Mouse (Mus musculus): ENCODE measurements around the gene Fbln1.

Gene Fbln1

DNA sequence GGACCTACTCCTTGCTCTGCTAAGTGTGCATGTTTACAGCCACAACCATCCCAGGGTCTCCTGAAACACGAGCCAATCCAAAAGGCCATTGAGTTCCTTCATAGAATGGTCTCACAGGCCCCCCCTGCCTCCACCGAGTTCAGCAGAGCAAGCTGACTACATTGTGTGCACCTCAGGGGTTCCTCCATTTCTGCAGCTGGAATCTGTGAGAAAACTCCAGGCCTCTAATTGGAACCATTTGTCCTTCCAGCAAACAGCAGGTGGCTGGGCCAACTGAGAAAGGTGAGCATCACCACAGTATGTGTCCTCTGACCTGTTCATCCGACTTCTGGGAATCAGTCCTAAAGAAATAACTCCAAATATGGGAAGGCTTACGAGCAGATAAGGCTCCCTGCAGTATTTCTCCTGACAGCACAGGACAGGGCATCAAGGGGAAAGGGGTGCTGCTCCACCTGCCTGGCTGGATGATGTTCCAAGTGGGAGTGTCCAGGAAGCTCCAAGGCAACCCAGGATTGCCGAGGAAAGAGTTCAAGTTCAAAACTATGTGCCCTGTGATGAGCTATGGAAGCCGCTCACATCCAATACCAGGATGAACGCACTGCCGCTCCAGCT lies 17.5 kb upstream of the Fbln1 start:
- Histone ChIP-seq H3K27me3 (ENCODE audit: insufficient read depth, low read length) (peaks cover 20% of the 10 kb centered on the region), H3K9me3 (ENCODE audit: low read length) (no peaks in the 10 kb centered on the region), H3K36me3 (ENCODE audit: insufficient read depth, low read length) (no peaks in the 10 kb centered on the region), H3K4me1 (replicated peaks; ENCODE audit: low read depth, low read length) (no peaks in the 10 kb centered on the region), H3K4me3 (replicated peaks; ENCODE audit: low read length) (no peak overlapping the region)
- TF ChIP-seq CTCF (conservative IDR thresholded peaks at IDR 0.05; ENCODE audit: low read length) (no peak), POU5F1 (IDR thresholded peaks at IDR 0.05; ENCODE audit: borderline replicate concordance, low read length) (no peak), NANOG (IDR thresholded peaks at IDR 0.05; ENCODE audit: borderline replicate concordance, low read length) (no peak)

DNA sequence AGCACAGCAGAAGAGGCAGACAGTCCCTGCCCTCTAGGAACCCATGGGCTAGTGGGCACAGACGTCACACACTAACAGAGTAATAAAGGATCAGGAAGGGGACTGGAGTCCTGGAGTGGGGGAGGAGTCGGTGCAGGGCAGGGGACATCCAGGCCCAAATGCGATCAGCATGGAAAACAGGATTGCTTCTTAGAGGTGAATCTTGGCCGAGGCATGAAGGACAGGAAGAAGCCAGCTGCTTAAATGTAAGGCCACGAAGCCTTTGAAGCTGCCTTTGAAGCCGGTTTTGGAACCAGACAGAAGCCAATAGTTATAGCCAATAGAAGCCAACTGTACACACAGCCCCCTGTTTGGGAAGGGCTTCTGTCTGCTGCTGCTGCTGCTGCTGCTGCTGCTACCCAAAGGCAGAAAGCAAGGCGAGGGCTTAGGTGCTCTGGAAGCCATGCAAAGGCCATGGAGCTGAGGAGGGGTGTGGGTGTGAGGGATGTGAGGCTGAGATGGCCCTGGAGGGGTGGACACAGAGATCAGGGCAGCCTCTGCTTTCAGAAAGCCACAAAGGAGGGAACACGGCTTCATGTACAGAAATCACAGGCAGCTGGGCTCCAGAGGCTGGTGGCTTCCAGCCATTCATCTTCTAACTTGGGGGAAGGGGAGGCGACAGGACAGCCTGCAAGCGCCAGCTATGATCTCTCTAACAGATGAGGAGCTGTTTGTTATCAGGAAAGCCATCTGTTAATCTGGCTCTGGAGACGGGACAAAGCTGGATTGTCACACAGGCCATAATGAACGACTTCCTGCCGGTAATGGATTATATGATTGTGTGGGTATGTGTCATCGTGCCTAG lies 5.1 kb upstream of the Fbln1 start:
- peaks cover 8% of the 10 kb centered on the region for H3K9me3 ChIP-seq (ENCODE audit: low read length)
- peaks cover 42% of the 10 kb centered on the region for H3K4me1 ChIP-seq (replicated peaks; ENCODE audit: low read depth, low read length)
- H3K27me3 ChIP-seq (ENCODE audit: insufficient read depth, low read length) = peaks cover 57% of the 10 kb centered on the region
- TF ChIP-seq CTCF (conservative IDR thresholded peaks at IDR 0.05; ENCODE audit: low read length) (no peak), NANOG (IDR thresholded peaks at IDR 0.05; ENCODE audit: borderline replicate concordance, low read length) (no peak), POU5F1 (IDR thresholded peaks at IDR 0.05; ENCODE audit: borderline replicate concordance, low read length) (no peak)
- no peak overlapping the region for H3K4me3 ChIP-seq (replicated peaks; ENCODE audit: low read length)
- H3K36me3 ChIP-seq (ENCODE audit: insufficient read depth, low read length) = no peaks in the 10 kb centered on the region

DNA sequence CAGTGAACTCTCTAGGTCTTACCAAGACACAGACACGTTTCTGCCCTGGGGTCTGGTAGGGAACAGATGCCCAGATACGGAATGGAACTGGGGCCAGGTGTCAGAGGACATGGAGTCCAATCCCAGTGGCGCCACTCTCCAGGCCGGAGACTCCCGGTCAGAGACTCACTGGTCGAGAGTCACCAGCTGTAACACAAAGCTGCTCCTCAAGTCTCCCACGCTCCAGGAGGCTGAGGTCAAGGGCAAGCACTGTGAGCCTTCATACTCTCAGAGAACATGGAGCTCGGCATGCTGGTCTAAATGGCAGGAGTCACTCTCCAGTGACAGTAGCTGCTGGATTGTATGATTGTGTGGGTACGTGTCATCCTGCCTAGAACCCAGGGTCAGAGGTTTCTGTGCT lies 3.5 kb upstream of the Fbln1 start:
- H3K36me3 ChIP-seq (ENCODE audit: insufficient read depth, low read length) = no peaks in the 10 kb centered on the region
- peaks cover 8% of the 10 kb centered on the region for H3K9me3 ChIP-seq (ENCODE audit: low read length)
- peaks cover 57% of the 10 kb centered on the region for H3K27me3 ChIP-seq (ENCODE audit: insufficient read depth, low read length)
- no peak for TF ChIP-seq NANOG (IDR thresholded peaks at IDR 0.05; ENCODE audit: borderline replicate concordance, low read length)
- no peak for TF ChIP-seq POU5F1 (IDR thresholded peaks at IDR 0.05; ENCODE audit: borderline replicate concordance, low read length)
- TF ChIP-seq CTCF (conservative IDR thresholded peaks at IDR 0.05; ENCODE audit: low read length) = no peak
- H3K4me3 ChIP-seq (replicated peaks; ENCODE audit: low read length) = no peak overlapping the region
- peaks cover 53% of the 10 kb centered on the region for H3K4me1 ChIP-seq (replicated peaks; ENCODE audit: low read depth, low read length)

DNA sequence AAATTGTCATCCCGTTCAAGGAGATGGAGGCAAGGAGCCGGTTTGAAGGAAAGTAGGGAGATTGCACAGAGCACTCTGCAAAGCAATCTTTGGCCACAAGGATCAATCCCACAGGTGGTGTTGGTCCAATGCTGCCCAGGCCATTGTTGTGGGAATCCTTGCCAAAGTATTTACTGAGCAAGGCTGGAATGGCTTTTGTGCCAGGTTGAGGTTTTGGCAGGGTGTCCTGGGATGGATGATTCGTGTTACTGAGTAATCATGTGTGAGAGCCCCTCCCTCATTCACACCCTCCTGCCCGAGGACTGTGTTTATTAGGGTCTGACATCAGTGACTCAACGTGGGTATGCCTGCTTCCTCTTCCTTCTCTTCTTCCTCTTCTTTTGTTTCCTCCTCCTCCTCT lies 3.0 kb upstream of the Fbln1 start:
- H3K27me3 ChIP-seq (ENCODE audit: insufficient read depth, low read length) = peaks cover 57% of the 10 kb centered on the region
- peaks cover 59% of the 10 kb centered on the region for H3K4me1 ChIP-seq (replicated peaks; ENCODE audit: low read depth, low read length)
- peaks cover 4% of the 10 kb centered on the region for H3K9me3 ChIP-seq (ENCODE audit: low read length)
- TF ChIP-seq NANOG (IDR thresholded peaks at IDR 0.05; ENCODE audit: borderline replicate concordance, low read length) (no peak), CTCF (conservative IDR thresholded peaks at IDR 0.05; ENCODE audit: low read length) (no peak), POU5F1 (IDR thresholded peaks at IDR 0.05; ENCODE audit: borderline replicate concordance, low read length) (no peak)
- H3K4me3 ChIP-seq (replicated peaks; ENCODE audit: low read length) = no peak overlapping the region
- H3K36me3 ChIP-seq (ENCODE audit: insufficient read depth, low read length) = no peaks in the 10 kb centered on the region

DNA sequence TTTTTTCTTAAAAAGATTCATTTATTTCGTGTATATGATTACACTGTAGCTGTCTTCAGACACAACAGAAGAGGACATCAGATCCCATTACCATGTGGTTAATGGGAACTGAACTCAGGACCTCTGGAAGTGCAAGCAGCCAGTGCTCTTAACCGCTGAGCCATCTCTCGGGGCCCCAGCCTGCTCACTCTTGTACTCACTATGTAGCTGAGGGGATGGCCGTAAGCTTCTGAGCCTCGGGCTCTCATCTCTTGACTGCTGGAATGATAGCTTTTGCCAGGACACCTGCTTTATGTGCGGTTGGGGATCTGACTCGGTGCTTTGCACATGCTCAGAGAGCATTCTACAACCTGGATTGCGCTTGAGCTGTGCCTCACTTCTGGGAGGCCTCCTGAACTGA lies 1.4 kb upstream of the Fbln1 start:
- Histone ChIP-seq H3K4me1 (replicated peaks; ENCODE audit: low read depth, low read length) (peaks cover 64% of the 10 kb centered on the region), H3K27me3 (ENCODE audit: insufficient read depth, low read length) (peaks cover 53% of the 10 kb centered on the region), H3K9me3 (ENCODE audit: low read length) (no peaks in the 10 kb centered on the region), H3K36me3 (ENCODE audit: insufficient read depth, low read length) (no peaks in the 10 kb centered on the region), H3K4me3 (replicated peaks; ENCODE audit: low read length) (no peak overlapping the region)
- TF ChIP-seq CTCF (conservative IDR thresholded peaks at IDR 0.05; ENCODE audit: low read length) = no peak
- no peak for TF ChIP-seq POU5F1 (IDR thresholded peaks at IDR 0.05; ENCODE audit: borderline replicate concordance, low read length)
- no peak for TF ChIP-seq NANOG (IDR thresholded peaks at IDR 0.05; ENCODE audit: borderline replicate concordance, low read length)

DNA sequence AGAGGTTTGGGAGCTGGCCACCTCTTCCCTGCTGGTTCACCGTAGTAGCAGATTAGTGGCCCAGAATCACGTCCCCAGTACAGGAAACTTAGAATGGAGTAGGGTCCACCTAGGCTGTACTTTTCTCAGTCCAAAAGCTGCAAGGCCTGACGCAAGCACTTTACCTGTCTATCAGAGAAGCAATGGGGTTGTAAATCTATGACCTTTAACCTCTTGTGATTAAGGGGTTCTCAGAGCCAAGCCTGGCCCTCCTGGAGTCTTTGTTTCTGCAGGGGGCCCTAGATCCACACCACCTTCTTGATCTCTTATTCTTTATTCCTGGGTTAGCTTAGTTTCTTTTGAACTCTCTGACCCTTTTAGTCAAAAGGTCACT lies 940 bp downstream of the Fbln1 start:
- Histone ChIP-seq H3K9me3 (ENCODE audit: low read length) (no peaks in the 10 kb centered on the region), H3K4me1 (replicated peaks; ENCODE audit: low read depth, low read length) (peaks cover 87% of the 10 kb centered on the region), H3K4me3 (replicated peaks; ENCODE audit: low read length) (peak overlapping the region; percentile 85), H3K27me3 (ENCODE audit: insufficient read depth, low read length) (peaks cover 33% of the 10 kb centered on the region), H3K36me3 (ENCODE audit: insufficient read depth, low read length) (peaks cover 5% of the 10 kb centered on the region)
- TF ChIP-seq POU5F1 (IDR thresholded peaks at IDR 0.05; ENCODE audit: borderline replicate concordance, low read length) (no peak), CTCF (conservative IDR thresholded peaks at IDR 0.05; ENCODE audit: low read length) (no peak), NANOG (IDR thresholded peaks at IDR 0.05; ENCODE audit: borderline replicate concordance, low read length) (no peak)

DNA sequence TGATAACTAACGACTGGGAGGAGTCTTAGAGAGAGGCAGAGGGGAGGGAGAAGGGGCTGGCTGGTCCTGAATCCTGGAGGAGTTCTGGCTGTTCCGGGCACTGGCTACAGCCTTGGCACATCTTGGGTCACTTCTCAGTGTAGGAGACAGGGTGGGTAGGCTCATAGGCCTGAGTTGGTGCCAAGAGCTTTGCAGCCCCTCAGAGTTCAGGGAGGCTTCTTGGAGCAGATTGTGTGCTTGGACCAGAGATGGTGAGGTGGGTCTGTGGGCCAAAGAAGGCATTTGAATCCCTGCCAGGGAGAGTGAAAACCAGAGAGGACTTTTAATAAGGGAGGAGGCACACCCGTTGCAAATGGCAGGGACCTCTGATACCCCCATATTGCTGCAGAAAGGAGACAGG lies 1.3 kb downstream of the Fbln1 start:
- H3K4me3 ChIP-seq (replicated peaks; ENCODE audit: low read length) = peak overlapping the region; percentile 85
- no peak for TF ChIP-seq POU5F1 (IDR thresholded peaks at IDR 0.05; ENCODE audit: borderline replicate concordance, low read length)
- H3K9me3 ChIP-seq (ENCODE audit: low read length) = no peaks in the 10 kb centered on the region
- H3K36me3 ChIP-seq (ENCODE audit: insufficient read depth, low read length) = peaks cover 5% of the 10 kb centered on the region
- H3K4me1 ChIP-seq (replicated peaks; ENCODE audit: low read depth, low read length) = peaks cover 91% of the 10 kb centered on the region
- H3K27me3 ChIP-seq (ENCODE audit: insufficient read depth, low read length) = peaks cover 30% of the 10 kb centered on the region

DNA sequence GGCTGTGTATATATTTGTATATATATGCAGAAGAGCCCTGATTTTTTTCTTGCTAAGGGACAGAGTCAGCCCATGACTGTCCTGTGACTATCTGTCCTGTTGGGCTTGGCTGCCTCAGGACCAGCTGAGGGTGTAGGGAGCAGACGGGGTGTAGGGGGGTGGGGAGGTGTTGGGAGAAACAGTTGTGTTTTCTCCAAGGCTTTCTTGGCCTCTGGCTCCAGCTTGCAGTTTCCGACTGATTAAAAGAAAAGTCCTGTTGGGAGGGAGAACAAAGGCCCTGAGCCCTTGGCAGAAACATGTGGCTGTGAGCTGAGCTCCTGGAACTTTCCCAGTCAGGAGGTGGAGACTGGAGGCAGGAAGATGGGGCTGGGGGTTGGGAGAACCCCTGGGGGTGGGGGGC lies 2.0 kb downstream of the Fbln1 start:
- TF ChIP-seq CTCF (conservative IDR thresholded peaks at IDR 0.05; ENCODE audit: low read length) (no peak), POU5F1 (IDR thresholded peaks at IDR 0.05; ENCODE audit: borderline replicate concordance, low read length) (no peak), NANOG (IDR thresholded peaks at IDR 0.05; ENCODE audit: borderline replicate concordance, low read length) (no peak)
- Histone ChIP-seq H3K27me3 (ENCODE audit: insufficient read depth, low read length) (peaks cover 24% of the 10 kb centered on the region), H3K4me3 (replicated peaks; ENCODE audit: low read length) (peak overlapping the region; percentile 85), H3K4me1 (replicated peaks; ENCODE audit: low read depth, low read length) (peaks cover 89% of the 10 kb centered on the region), H3K36me3 (ENCODE audit: insufficient read depth, low read length) (peaks cover 5% of the 10 kb centered on the region), H3K9me3 (ENCODE audit: low read length) (no peaks in the 10 kb centered on the region)

Data from E14TG2a.4 (cell line).